Mouse (Mus musculus) lung, embryonic 15.5 days (tissue): ENCODE results near the gene Fgfr2. TPM values are rescaled to one million over a fixed set of nuclear protein-coding genes. Genes with fewer than 3 reads are reported as not detected.

ENCODE experiments used
- ATAC-seq: fragments of 200-750 bp; cut with Nextera tagmentation; 2 replicates; pipeline ENCODE4 v1.8.0; 2017; ENCODE audit warnings: moderate number of reproducible peaks, borderline replicate concordance; ENCODE audit not compliant: low FRiP score, low TSS enrichment; ENCODE audit errors: extremely low read depth
- H3K27ac ChIP-seq: fragments of 300-500 bp; sonication (generic); 2 replicates; pipeline ENCODE4 v1.5.1; 2015; ENCODE audit warnings: moderate library complexity, mild to moderate bottlenecking, inconsistent platforms
- H3K27me3 ChIP-seq: fragments of 300-500 bp; sonication (generic); 2 replicates; pipeline ENCODE4 v1.6.1; 2015; ENCODE audit warnings: inconsistent platforms
- H3K36me3 ChIP-seq: fragments of 300-500 bp; sonication (generic); 2 replicates; pipeline ENCODE4 v1.6.1; 2015; ENCODE audit warnings: inconsistent platforms
- H3K4me1 ChIP-seq: fragments of 300-500 bp; sonication (generic); 2 replicates; pipeline ENCODE4 v1.6.1; 2015; ENCODE audit warnings: inconsistent platforms
- H3K4me2 ChIP-seq: fragments of 300-500 bp; sonication (generic); 2 replicates; pipeline ENCODE4 v1.6.1; 2015; ENCODE audit warnings: inconsistent platforms, mild to moderate bottlenecking, moderate library complexity
- H3K4me3 ChIP-seq: fragments of 300-500 bp; sonication (generic); 2 replicates; pipeline ENCODE4 v1.5.1; 2015; ENCODE audit warnings: mild to moderate bottlenecking, inconsistent platforms
- H3K9ac ChIP-seq: fragments of 300-500 bp; sonication (generic); 2 replicates; pipeline ENCODE4 v1.6.1; 2015; ENCODE audit warnings: inconsistent platforms
- H3K9me3 ChIP-seq: fragments of 300-500 bp; sonication (generic); 2 replicates; pipeline ENCODE4 v1.6.1; 2016; ENCODE audit warnings: inconsistent platforms
- WGBS: fragments of 180-500 bp; shearing (Covaris S2); methylation state at CpG from one replicate; pipeline ENCODE4 v1.1.7; 2015; 5-methylcytosine and 5-hydroxymethylcytosine counted together
- polyA plus RNA-seq: library from polyadenylated mRNA; unstranded; fragments of >200 nt; fragmentation: Nextera tagmentation; extraction: Ambion mirVana; gene quantifications from 2 replicates; pipeline ENCODE4 v1.2.1, GENCODE M21; 2015

The Fgfr2 gene
- polyA plus RNA-seq, 1 experiment from 2014 or later, result 160 TPM

DNA sequence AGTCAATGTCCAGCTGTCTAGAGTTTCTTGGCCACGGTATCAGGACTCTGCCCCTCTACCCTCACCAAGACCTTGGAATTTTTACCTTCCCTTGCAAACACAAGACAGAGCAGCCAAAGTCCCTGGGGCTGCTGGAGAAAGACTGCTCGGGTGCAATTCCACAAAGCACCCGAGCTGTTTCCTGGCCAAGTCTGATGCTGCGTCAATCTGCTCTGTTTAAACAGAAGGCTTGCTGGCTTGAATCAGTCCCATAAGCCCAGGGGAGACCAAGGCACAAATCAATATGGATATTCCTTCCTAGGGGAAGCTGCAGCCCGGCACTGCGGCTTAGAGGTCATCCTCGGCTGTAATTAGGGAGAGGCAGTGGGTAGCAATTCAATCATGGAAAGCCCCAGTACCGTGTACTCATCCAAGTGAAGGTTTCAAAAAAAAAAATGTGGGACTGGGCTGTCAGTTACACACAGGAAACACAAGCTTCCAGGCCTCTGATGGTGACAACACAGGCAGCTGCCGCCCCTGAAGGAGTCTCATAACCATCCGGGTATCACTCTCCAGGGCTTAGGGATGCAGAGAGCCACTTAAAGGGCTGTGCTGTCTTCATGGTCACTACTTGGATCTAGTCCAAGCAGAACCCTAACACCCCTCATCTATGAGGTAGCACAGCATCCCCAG is 48.6 kb downstream of the Fgfr2 start:
- no peaks in the 10 kb centered on the region for H3K27me3 ChIP-seq
- no peak for ATAC-seq
- WGBS, result 73% methylated on average over 10 of the region's 10 CpGs
- no peaks in the 10 kb centered on the region for H3K9me3 ChIP-seq
- no peak overlapping the region for H3K4me3 ChIP-seq
- H3K4me1 ChIP-seq, result no peaks in the 10 kb centered on the region; the same call in 1 of the 2 replicates
- no peak overlapping the region for H3K9ac ChIP-seq
- H3K4me2 ChIP-seq, result no peak overlapping the region
- H3K27ac ChIP-seq, result no peak overlapping the region
- peaks cover 17% of the 10 kb centered on the region for H3K36me3 ChIP-seq

DNA sequence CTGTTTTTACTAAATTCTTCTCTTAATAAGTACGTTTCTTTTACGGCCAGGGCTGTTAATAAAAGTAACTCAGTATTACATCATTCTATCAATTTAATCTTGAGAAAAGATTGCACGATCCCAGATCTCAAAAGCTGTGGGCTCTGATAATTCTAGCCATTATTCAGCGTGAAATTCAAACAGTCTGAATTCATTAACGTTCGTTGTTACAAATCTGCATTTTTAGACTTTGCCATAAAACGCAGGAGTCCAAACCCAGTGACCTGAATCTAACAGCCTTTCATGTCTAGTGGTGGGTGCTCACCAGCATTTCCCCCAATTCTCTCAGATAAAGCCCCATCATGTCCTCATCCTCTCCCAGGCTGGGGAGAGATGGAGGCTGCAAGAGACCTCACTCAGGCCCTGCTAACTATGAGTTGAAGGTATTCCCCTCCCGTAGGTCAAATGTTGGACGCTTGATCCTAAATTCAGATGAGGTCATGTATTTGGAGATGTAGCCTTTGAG is 50.0 kb downstream of the Fgfr2 start:
- WGBS, result 83% methylated on average over 9 of the region's 9 CpGs
- Histone ChIP-seq H3K27ac (no peak overlapping the region), H3K36me3 (peaks cover 20% of the 10 kb centered on the region), H3K4me1 (no peaks in the 10 kb centered on the region), H3K4me3 (no peak overlapping the region), H3K9me3 (no peaks in the 10 kb centered on the region), H3K27me3 (no peaks in the 10 kb centered on the region), H3K4me2 (no peak overlapping the region), H3K9ac (no peak overlapping the region)
- no peak for ATAC-seq

DNA sequence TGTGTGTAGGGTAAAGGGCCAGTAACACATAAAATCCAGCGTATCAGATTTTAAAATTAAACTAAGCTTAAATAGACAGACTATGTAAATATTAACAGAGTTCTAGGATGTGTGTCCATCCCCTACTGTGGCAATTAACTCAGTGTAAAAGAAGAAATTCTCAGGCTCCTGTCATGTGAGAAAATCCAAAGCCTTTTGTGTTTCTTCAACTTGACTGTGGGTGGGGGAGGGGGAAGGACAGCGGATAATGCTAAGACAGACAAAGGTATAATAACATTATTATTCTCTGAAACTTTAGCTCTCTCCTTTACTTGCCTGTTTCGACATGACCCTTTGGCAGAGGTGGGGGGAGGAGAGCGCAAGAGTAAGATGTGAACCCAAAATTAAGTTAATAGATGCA is 50.6 kb downstream of the Fgfr2 start:
- Histone ChIP-seq H3K4me1 (no peaks in the 10 kb centered on the region), H3K36me3 (peaks cover 22% of the 10 kb centered on the region), H3K27ac (no peak overlapping the region), H3K4me3 (no peak overlapping the region), H3K4me2 (no peak overlapping the region), H3K9ac (no peak overlapping the region), H3K27me3 (no peaks in the 10 kb centered on the region), H3K9me3 (no peaks in the 10 kb centered on the region)
- 81% methylated on average over 4 of the region's 4 CpGs for WGBS
- no peak for ATAC-seq

DNA sequence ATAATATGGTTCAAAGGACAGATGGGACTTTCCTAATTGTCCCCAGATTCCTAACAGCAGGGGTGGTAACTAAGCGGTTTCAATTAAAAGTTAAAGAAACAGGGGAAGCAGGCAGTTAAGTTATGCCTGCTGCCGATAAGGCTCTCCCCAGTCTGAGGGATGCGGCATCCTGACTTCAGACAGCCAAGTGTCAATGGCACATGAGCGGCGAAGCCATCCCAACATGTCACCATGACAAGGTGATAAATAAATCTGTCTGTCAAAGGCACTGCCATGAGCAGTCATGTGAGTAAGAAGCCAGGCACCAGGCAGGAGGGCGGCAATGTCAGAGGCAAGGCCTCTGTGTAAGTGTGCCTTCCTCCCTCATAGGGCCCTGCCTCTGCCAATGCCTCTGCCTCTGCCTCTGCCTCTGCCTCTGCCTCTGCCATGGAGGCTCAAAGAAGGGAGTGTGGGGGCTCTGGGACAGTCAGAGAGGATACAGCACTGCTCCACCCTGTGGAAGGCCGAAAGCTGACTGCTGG is 55.8 kb downstream of the Fgfr2 start:
- H3K9ac ChIP-seq, result no peak overlapping the region

DNA sequence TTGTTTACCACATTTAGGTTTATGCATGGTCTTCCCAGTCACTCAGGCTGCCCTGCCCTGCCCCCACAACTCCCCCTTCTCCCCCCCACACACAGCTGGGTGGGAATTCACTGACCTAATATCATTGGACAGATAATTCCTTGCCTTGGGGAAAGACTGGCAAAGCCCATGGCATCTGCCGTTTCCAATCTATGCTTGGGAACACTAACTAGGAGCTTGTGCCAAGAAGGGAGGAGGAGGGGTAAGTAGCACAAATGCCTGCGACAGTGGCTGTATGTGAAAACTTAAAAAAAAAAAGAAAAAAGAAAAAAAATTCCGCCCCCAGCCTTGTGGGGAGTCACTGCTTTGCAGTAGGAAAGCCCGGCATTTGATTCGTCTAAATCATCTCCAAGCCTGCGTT is 56.4 kb downstream of the Fgfr2 start:
- Histone ChIP-seq H3K4me1 (no peaks in the 10 kb centered on the region), H3K36me3 (peaks cover 21% of the 10 kb centered on the region), H3K27ac (no peak overlapping the region), H3K9me3 (no peaks in the 10 kb centered on the region), H3K27me3 (no peaks in the 10 kb centered on the region), H3K9ac (no peak overlapping the region), H3K4me2 (no peak overlapping the region), H3K4me3 (no peak overlapping the region)
- no peak; the same call in 1 of the 2 replicates for ATAC-seq
- WGBS, result 66% methylated on average over 6 of the region's 6 CpGs

More for the DNA sequence above, 55.8 kb downstream of the Fgfr2 start:
- peaks cover 21% of the 10 kb centered on the region for H3K36me3 ChIP-seq
- no peak overlapping the region for H3K4me2 ChIP-seq
- ATAC-seq, result no peak
- no peak overlapping the region for H3K27ac ChIP-seq
- no peaks in the 10 kb centered on the region for H3K4me1 ChIP-seq
- H3K4me3 ChIP-seq, result no peak overlapping the region
- WGBS, result 77% methylated on average over 7 of the region's 7 CpGs
- H3K9me3 ChIP-seq, result no peaks in the 10 kb centered on the region
- H3K27me3 ChIP-seq, result no peaks in the 10 kb centered on the region

DNA sequence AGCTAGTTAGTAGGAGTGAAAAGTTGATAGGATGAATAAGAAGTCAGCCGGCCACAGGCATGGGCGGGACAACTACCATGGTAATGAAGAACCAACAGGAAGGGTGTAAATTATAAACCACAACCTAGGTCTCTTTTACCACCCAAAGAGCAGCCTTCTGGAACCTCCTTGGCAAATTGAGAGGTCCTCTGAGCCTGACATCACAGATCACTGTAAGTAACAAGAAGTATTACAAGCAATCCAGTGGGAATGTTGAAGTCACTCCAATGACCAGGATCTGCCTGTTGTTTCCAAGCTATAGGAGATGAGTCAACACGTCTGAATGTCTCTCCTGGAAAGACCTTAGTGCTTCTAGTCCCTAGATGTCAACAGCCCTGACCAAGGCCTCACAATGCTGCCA is 61.1 kb downstream of the Fgfr2 start:
- 75% methylated on average over 3 of the region's 3 CpGs for WGBS
- Histone ChIP-seq H3K36me3 (peaks cover 15% of the 10 kb centered on the region), H3K9ac (no peak overlapping the region), H3K27me3 (no peaks in the 10 kb centered on the region), H3K9me3 (no peaks in the 10 kb centered on the region), H3K27ac (no peak overlapping the region), H3K4me2 (no peak overlapping the region), H3K4me1 (peaks cover 3% of the 10 kb centered on the region; the same call in 1 of the 2 replicates), H3K4me3 (no peak overlapping the region)
- no peak for ATAC-seq

DNA sequence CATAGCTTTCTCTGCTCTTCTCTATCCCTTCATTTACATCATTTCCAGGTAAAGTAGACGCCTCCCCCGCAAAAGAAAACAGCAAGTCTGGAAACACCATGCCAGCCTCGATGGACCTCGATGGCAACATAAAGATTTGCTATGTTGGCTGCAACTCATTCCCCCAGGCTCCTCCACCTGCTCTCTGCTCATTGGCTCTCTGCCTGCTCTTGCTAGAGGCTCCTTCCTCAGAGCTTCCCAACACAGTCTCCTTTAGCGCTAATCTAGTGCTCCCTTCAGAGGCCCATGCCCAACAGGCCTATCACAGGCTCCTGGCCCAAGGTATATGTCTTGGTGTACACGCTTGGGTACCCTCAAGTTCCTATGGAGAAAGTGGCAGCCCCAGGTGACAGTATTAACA is 63.0 kb downstream of the Fgfr2 start:
- Histone ChIP-seq H3K27me3 (no peaks in the 10 kb centered on the region), H3K4me1 (peaks cover 3% of the 10 kb centered on the region; the same call in 1 of the 2 replicates), H3K4me3 (no peak overlapping the region)

DNA sequence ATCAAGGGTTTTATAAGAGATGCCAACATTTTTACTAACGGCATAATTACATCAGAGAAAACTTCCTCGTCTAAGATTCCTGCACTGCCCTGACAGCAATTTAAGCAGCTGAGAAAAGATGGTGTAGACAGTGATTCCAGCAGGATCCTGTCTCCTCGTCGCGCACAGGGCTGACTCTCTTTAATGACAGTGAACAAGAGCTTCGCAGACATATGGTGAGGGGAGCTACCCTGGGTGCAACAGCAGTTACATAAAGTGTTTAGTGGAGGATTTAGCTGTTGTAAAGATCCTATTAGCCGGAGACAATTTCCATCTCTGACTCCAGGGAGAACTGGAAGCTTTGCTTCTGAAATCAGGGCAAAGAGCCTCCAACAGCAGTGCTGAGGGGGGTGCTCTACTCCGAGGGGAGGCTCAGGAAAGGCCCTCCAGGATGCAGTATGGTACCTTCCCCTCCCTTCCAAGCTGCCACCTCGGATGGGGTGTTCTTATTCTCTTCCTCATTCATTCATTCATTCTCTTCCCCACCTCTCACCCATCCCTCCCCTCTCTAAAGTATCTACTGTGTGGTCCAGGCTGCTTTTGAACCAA is 63.5 kb downstream of the Fgfr2 start:
- Histone ChIP-seq H3K4me1 (peaks cover 4% of the 10 kb centered on the region), H3K9me3 (no peaks in the 10 kb centered on the region), H3K9ac (no peak overlapping the region), H3K27ac (no peak overlapping the region), H3K4me2 (no peak overlapping the region), H3K4me3 (no peak overlapping the region), H3K27me3 (no peaks in the 10 kb centered on the region), H3K36me3 (peaks cover 19% of the 10 kb centered on the region)
- WGBS, result 66% methylated on average over 9 of the region's 9 CpGs
- no peak for ATAC-seq

More for the DNA sequence above, 63.0 kb downstream of the Fgfr2 start:
- 86% methylated on average over 6 of the region's 6 CpGs for WGBS
- Histone ChIP-seq H3K9ac (no peak overlapping the region), H3K36me3 (peaks cover 15% of the 10 kb centered on the region), H3K9me3 (no peaks in the 10 kb centered on the region), H3K27ac (no peak overlapping the region), H3K4me2 (no peak overlapping the region)
- ATAC-seq, result no peak

DNA sequence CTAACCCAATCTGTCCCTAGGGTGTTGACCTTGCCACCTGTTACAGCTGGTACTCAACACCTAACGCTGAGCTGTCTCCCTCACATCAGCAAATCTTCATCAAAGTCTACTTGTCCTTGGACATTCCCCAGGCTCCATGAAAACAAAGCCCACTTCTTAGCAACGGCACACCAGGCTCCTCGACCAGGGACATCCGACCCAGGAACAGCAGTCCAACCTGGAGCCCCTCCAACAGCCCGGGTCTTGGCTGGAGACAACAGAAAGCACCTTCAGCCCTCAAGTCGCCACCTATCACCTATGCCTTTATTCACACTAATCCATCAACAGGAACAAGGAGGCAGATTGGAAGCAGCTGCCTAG is 64.0 kb downstream of the Fgfr2 start:
- no peak overlapping the region for H3K4me2 ChIP-seq
- no peak overlapping the region for H3K9ac ChIP-seq
- peaks cover 9% of the 10 kb centered on the region for H3K4me1 ChIP-seq
- H3K27me3 ChIP-seq, result no peaks in the 10 kb centered on the region
- no peak overlapping the region for H3K27ac ChIP-seq
- H3K4me3 ChIP-seq, result no peak overlapping the region
- WGBS, result 55% methylated on average over 6 of the region's 6 CpGs
- no peaks in the 10 kb centered on the region for H3K9me3 ChIP-seq
- peaks cover 16% of the 10 kb centered on the region for H3K36me3 ChIP-seq
- ATAC-seq, result no peak

DNA sequence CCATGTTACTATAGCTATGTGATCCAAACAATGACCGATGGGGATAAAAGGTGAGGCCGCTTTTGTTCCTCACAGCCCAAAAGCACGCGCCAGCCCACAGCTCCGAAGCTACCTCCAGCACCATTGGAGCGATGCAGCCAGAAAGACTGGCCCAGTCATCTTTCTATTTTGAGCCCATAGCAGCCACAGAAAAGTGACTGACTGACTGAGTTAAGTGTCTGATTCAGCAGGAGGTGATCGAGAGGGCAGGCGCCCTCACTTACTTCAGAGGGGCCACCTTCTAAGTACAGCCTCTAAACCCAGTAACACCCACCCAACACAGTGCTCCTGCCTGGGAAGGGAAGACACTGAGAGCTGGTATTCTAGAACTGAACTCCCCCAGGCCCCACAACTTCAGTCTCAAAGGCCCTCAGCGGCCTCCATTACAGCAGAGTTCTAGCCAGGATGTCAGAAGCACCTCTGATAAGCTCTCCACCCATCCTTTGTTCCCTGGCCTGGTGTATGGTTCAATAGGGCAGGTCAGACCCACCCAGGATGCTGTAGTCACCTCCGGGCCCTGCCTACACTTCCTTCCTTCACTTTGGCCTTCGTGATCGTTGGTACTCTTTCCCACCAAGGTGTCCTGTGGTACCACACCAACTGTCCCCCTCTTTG is 64.5 kb downstream of the Fgfr2 start:
- peaks cover 16% of the 10 kb centered on the region for H3K36me3 ChIP-seq
- H3K9ac ChIP-seq, result no peak overlapping the region
- 82% methylated on average over 12 of the region's 12 CpGs for WGBS
- H3K27ac ChIP-seq, result no peak overlapping the region
- H3K4me1 ChIP-seq, result peaks cover 14% of the 10 kb centered on the region
- H3K4me2 ChIP-seq, result no peak overlapping the region
- ATAC-seq, result no peak
- no peak overlapping the region for H3K4me3 ChIP-seq
- H3K9me3 ChIP-seq, result no peaks in the 10 kb centered on the region
- H3K27me3 ChIP-seq, result no peaks in the 10 kb centered on the region

DNA sequence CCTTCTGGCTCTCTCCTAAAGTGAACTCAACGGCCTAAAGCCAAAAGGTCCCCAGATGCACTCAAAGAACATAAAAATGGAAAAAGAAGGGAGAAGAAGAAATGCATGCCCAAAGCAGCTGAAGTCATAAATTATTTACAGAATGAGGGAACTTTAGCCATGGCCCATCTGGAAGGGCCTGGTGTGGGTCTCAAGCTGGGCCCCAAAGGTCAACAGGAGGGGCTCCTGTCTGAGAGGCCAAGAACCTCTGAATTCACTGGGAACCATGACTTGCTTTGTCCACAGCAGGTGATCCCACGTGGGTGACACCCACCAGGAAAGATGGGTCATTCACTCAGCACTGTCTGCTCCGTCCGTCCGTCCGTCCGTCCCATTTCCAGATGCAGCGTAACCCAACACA is 66.2 kb downstream of the Fgfr2 start:
- ATAC-seq, result no peak
- H3K27me3 ChIP-seq, result no peaks in the 10 kb centered on the region
- WGBS, result 93% methylated on average over 8 of the region's 8 CpGs
- H3K27ac ChIP-seq, result no peak overlapping the region
- H3K9me3 ChIP-seq, result no peaks in the 10 kb centered on the region
- no peak overlapping the region for H3K4me3 ChIP-seq
- H3K9ac ChIP-seq, result no peak overlapping the region
- peaks cover 16% of the 10 kb centered on the region for H3K36me3 ChIP-seq
- H3K4me2 ChIP-seq, result no peak overlapping the region
- peaks cover 28% of the 10 kb centered on the region for H3K4me1 ChIP-seq

DNA sequence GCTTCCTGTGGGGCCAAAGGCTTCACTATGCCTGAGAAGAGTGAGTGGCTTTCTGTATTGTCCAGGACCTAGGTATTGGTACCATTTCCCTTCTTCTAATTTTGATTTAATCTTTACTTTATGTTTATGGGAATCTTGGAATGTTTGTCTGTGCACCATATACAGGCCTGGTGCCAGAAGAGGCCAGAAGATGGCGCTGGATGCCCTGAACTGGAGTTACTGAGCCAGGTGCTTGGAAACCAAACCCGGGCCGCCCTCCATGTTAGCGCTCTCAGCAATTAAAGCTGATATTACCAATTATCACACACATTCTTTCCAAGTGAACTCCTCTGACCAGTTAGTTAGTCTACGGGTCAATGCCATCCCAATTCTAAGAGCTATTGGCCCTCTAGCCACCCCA is 68.7 kb downstream of the Fgfr2 start:
- Histone ChIP-seq H3K9me3 (no peaks in the 10 kb centered on the region), H3K27ac (no peak overlapping the region), H3K27me3 (no peaks in the 10 kb centered on the region), H3K4me3 (no peak overlapping the region), H3K9ac (no peak overlapping the region), H3K36me3 (peaks cover 19% of the 10 kb centered on the region), H3K4me1 (peaks cover 28% of the 10 kb centered on the region), H3K4me2 (no peak overlapping the region)
- 92% methylated on average over 5 of the region's 5 CpGs for WGBS
- no peak for ATAC-seq
